Mouse (Mus musculus): ENCODE data around the gene Trmt10a.

DNA sequence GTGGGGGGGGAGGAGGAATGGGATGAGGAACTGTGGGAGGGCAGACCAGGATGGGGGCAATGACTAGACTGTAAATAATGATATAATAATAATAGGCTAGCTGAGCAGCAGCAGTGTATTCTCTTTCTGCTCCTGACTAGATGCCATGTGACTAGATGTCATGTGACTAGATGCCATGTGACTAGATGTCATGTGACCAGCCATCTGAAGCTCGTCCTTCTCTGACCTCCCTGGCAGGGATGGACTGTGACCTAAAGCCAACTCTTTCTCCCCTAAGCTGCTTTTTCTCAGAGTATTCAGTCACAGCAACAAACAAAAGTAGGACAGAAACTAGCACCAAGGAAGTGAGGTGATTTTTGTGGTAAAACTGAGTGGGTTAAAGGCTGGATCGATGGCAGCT lies 38.8 kb downstream of the Trmt10a start:
- TF ChIP-seq CTCF (conservative IDR thresholded peaks at IDR 0.05; ENCODE audit: low read length) (no peak), NANOG (IDR thresholded peaks at IDR 0.05; ENCODE audit: borderline replicate concordance, low read length) (no peak), POU5F1 (IDR thresholded peaks at IDR 0.05; ENCODE audit: borderline replicate concordance, low read length) (no peak)
